Mouse (Mus musculus) erythroblast, embryonic 14.5 days (primary cell): ENCODE data around the gene Zfp846.

Source experiments
- GATA1 ChIP-seq: IDR thresholded peaks from 2 replicates; pipeline ENCODE4 v1.6.1; 2012; ENCODE audit warnings: low read length, inconsistent platforms, mixed read lengths
- TAL1 ChIP-seq: IDR thresholded peaks from 3 replicates; pipeline ENCODE4 v1.6.1; 2012; ENCODE audit warnings: low read length, inconsistent platforms, mixed read lengths

DNA sequence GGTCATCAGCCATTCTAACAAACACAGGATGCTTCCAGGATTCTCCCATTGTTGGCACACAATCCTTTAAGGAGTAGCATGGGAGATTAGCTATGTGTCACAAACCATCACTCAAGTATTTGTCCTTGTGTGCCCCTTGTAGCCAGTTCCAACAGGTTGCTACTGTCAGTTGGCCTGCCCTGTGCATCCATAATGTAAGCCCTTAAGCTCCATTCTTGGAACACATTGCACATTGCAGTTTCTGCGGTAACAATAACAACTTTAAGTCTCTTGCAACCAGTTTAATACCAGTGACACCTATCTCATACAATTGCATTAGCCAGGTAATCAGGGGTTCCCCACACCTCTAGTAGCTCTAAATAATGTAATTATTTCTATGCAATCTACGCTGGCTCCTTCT is 44.5 kb upstream of the Zfp846 start:
- TF ChIP-seq TAL1, result no peak
- no peak for TF ChIP-seq GATA1
